Mouse (Mus musculus) liver, postnatal 0 days (tissue): Measurements from ENCODE around the gene Epop.

ENCODE experiments used
- CTCF ChIP-seq: sonication (generic); IDR thresholded peaks from 2 replicates; pipeline ENCODE4 v1.5.1; 2016; ENCODE audit warnings: antibody characterized with exemption, low read depth
- EP300 ChIP-seq: IDR thresholded peaks from 2 replicates; pipeline ENCODE4 v1.6.1; 2016; ENCODE audit warnings: antibody characterized with exemption, low read depth, mild to moderate bottlenecking

GRCm38 (mm10) chr11:97644834-97645233 lies 15.3 kb upstream of the Epop start:
- TF ChIP-seq EP300 (no peak), CTCF (peak; percentile 82)
